Mouse (Mus musculus): Measurements from ENCODE around the gene Hspa12a. TPM values are rescaled to one million over a fixed set of nuclear protein-coding genes. Genes with fewer than 3 reads are reported as not detected.

Gene Hspa12a
- 100 to 1,000 TPM; 256 to 270 TPM for total RNA-seq (2021)
- long read RNA-seq, experiment 1, full-length matches to known transcripts: 15 of 43 reads
- long read RNA-seq, experiment 1, partial matches to known transcripts: 6 of 43 reads
- long read RNA-seq, experiment 1, other reads (novel, unspliced or antisense): 22 of 43 reads
- long read RNA-seq, experiment 2, full-length matches to known transcripts: 13 of 44 reads
- long read RNA-seq, experiment 2, partial matches to known transcripts: 9 of 44 reads
- long read RNA-seq, experiment 2, other reads (novel, unspliced or antisense): 22 of 44 reads

- peak; percentile 95 to 99 for DNase-seq (ENCODE audit: low spot score in 2 of 2)
Observed at GRCm38 (mm10) chr19:58942841-58943828, at the start of gene Hspa12a, which contains the start of gene Eno4. Hspa12a (minus strand) TSS chr19:58943654. Eno4 (plus strand) TSS chr19:58943425.

GRCm38 (mm10) chr19:58981571-58981970, 38.1 kb upstream of the Hspa12a start:
- no peak for DNase-seq (ENCODE audit: low spot score in 2 of 2)

GRCm38 (mm10) chr19:58980056-58980440, 36.6 kb upstream of the Hspa12a start:
- DNase-seq (ENCODE audit: low spot score in 2 of 2): no peak

- no peak for DNase-seq (ENCODE audit: low spot score in 2 of 2)
Observed at GRCm38 (mm10) chr19:58979436-58980055, 36.1 kb upstream of the Hspa12a start.

GRCm38 (mm10) chr19:58978401-58979171, 35.1 kb upstream of the Hspa12a start:
- peak; percentile 33 to 39 for DNase-seq (ENCODE audit: low spot score in 2 of 2)

GRCm38 (mm10) chr19:58975216-58975863, 31.9 kb upstream of the Hspa12a start:
- DNase-seq (ENCODE audit: low spot score in 2 of 2): no peak

GRCm38 (mm10) chr19:58974126-58974525, 30.7 kb upstream of the Hspa12a start:
- DNase-seq (ENCODE audit: low spot score in 2 of 2): no peak

- no peak for DNase-seq (ENCODE audit: low spot score in 2 of 2)
Observed at GRCm38 (mm10) chr19:58970826-58971225, 27.4 kb upstream of the Hspa12a start.

GRCm38 (mm10) chr19:58968731-58969506, 25.5 kb upstream of the Hspa12a start:
- DNase-seq (ENCODE audit: low spot score in 2 of 2): no peak

GRCm38 (mm10) chr19:58963011-58963410, 19.6 kb upstream of the Hspa12a start:
- DNase-seq (ENCODE audit: low spot score in 2 of 2): no peak

- no peak for DNase-seq (ENCODE audit: low spot score in 2 of 2)
Observed at GRCm38 (mm10) chr19:58954779-58955178, 11.3 kb upstream of the Hspa12a start.

- no peak for DNase-seq (ENCODE audit: low spot score in 2 of 2)
Observed at GRCm38 (mm10) chr19:58952236-58952635, 8.8 kb upstream of the Hspa12a start.

GRCm38 (mm10) chr19:58951521-58951920, 8.1 kb upstream of the Hspa12a start:
- DNase-seq (ENCODE audit: low spot score in 2 of 2): peak in 1 of 2 experiments; percentile 35

GRCm38 (mm10) chr19:58945959-58946358, 2.5 kb upstream of the Hspa12a start:
- DNase-seq (ENCODE audit: low spot score in 2 of 2): no peak

GRCm38 (mm10) chr19:58933062-58933461, 10.4 kb downstream of the Hspa12a start:
- no peak for DNase-seq (ENCODE audit: low spot score in 2 of 2)

- no peak for DNase-seq (ENCODE audit: low spot score in 2 of 2)
Observed at GRCm38 (mm10) chr19:58931081-58931800, 12.2 kb downstream of the Hspa12a start.

GRCm38 (mm10) chr19:58919148-58919547, 24.3 kb downstream of the Hspa12a start:
- DNase-seq (ENCODE audit: low spot score in 2 of 2): no peak

- DNase-seq (ENCODE audit: low spot score in 2 of 2): no peak
Observed at GRCm38 (mm10) chr19:58918597-58918996, 24.9 kb downstream of the Hspa12a start.

GRCm38 (mm10) chr19:58913301-58913700, 30.2 kb downstream of the Hspa12a start:
- no peak for DNase-seq (ENCODE audit: low spot score in 2 of 2)
